Mouse (Mus musculus): Measurements from ENCODE around the gene Slc9a1. TPM values are rescaled to one million over a fixed set of nuclear protein-coding genes. Genes with fewer than 3 reads are reported as not detected.
A peak's percentile ranks its signal among the peaks of the same experiment; 100 is the strongest.

The Slc9a1 gene
- polyA plus RNA-seq, 1 experiment from 2014 or later: 7.9 TPM

DNA sequence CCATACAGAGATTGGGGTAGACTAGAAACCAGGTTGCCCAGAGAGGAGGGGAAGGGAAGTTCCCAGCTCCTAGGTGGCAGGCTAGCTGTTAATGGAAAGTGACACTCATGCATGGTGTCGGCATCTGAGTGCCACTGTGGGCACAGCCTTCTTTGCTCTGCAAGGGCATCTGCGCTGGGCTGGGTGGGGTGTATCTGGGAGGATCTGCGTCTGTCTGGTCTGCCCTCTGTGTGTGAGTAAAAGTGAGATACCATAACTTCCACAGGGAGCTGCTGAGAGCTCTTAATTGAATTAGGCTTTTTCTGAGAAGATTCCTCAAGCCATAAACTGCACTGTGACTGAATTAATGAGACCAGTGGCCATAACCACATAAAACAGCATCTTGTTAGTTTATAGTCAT, 10.4 kb downstream of the Slc9a1 start:
- Histone ChIP-seq H3K27ac (peak overlapping the region; percentile 53; the same call in 1 of the 2 replicates), H3K4me1 (peaks cover 64% of the 10 kb centered on the region), H3K27me3 (ENCODE audit: poor library complexity, severe bottlenecking) (no peaks in the 10 kb centered on the region)

DNA sequence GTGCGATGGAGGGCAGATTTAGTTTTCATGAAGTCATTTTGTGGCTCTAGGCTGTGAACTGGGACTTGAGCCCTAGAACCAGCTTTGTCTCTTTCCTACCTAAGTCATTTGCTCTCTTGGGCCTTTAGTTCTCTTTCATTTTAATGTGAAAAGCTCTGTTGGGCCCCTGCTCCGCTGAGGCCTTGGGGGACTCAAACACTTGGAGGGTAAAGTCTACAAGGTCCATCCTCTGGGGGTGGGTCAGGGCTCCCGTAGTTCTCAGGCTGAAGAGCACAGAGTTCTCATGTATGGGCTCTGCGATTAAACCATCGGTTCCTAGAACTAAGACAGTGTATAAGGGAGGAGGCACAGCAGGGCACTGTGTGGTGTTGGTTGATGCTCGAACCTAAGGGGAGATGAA, 11.0 kb downstream of the Slc9a1 start:
- Histone ChIP-seq H3K27ac (0 out of 2 replicates have a peak overlapping the region, but pooled peaks have one; percentile 8), H3K4me3 (no peak overlapping the region), H3K27me3 (ENCODE audit: poor library complexity, severe bottlenecking) (no peaks in the 10 kb centered on the region), H3K36me3 (replicated peaks) (peaks cover 21% of the 10 kb centered on the region), H3K4me1 (peaks cover 58% of the 10 kb centered on the region), H3K9me3 (no peaks in the 10 kb centered on the region)
- WGBS: 62% methylated on average over 6 of the region's 6 CpGs
- no peak for DNase-seq (ENCODE audit: extremely low spot score, low spot score)

More for the DNA sequence above, 10.4 kb downstream of the Slc9a1 start:
- Histone ChIP-seq H3K9me3 (no peaks in the 10 kb centered on the region), H3K36me3 (replicated peaks) (peaks cover 24% of the 10 kb centered on the region), H3K4me3 (no peak overlapping the region)
- DNase-seq (ENCODE audit: extremely low spot score, low spot score): no peak
- WGBS: 74% methylated on average over 3 of the region's 3 CpGs

DNA sequence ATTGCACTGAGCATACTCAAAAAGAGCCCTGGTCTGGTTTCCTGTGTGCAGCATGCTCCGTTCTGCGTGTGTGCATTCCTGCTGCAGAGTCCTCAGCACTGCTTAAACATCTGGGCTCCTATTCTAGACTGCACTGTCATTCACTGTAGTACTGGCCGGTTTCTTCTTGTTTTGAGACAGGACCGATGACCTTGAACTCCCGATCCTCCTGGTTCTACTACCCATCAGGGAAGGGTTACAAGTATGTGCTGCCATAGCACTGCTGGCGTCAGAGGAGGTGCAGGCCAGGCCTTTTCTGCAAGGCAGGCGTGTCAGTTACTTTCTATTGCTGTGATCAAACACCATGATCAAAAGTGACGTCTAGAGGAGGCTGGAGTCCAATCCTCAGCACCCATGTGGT, 11.6 kb downstream of the Slc9a1 start:
- no peaks in the 10 kb centered on the region for H3K9me3 ChIP-seq
- no peak overlapping the region for H3K4me3 ChIP-seq
- H3K27me3 ChIP-seq (ENCODE audit: poor library complexity, severe bottlenecking): no peaks in the 10 kb centered on the region
- H3K4me1 ChIP-seq: peaks cover 52% of the 10 kb centered on the region
- DNase-seq (ENCODE audit: extremely low spot score, low spot score): no peak
- 83% methylated on average over 8 of the region's 8 CpGs for WGBS
- H3K36me3 ChIP-seq (replicated peaks): peaks cover 23% of the 10 kb centered on the region
- no peak overlapping the region for H3K27ac ChIP-seq

DNA sequence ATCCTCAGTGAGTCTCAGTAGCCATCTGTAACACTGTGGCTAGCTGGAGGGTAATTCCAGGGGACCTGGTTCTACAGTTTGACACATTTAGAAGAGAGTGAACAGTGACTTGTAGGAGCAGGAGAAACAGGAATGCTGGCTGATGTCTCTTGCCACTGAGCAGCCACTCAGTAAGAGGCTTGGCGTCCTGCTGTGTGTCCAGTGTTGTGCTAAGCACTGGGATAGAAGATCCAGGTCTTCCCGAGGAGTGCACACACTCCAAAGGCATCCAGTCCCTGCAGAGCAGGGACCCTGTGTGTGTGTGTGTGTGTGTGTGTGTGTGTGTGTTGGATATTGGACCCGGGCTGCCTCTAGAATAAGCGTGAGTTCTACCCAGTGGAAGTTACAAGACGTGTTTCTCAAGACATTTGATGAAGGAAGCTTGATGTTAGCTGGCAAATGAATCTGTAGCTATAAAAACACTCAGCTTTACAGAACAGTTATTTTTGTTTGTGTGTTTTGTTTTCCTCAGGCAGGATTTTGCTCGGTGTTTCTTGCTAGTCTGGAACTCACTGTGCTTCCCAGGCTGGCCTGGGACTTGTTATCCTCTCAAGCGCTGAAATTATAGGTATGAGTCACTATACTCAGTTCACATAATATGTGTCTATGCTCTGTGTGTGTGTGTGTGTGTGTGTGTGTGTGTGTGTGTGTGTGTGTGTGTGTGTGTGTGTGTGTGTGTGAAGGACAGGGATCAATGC, 16.7 kb downstream of the Slc9a1 start:
- no peaks in the 10 kb centered on the region for H3K9me3 ChIP-seq
- H3K27me3 ChIP-seq (ENCODE audit: poor library complexity, severe bottlenecking): no peaks in the 10 kb centered on the region
- H3K4me1 ChIP-seq: peaks cover 17% of the 10 kb centered on the region
- peaks cover 22% of the 10 kb centered on the region for H3K36me3 ChIP-seq (replicated peaks)
- 79% methylated on average over 7 of the region's 7 CpGs for WGBS
- no peak overlapping the region for H3K4me3 ChIP-seq
- H3K27ac ChIP-seq: no peak overlapping the region
- no peak for DNase-seq (ENCODE audit: extremely low spot score, low spot score)

DNA sequence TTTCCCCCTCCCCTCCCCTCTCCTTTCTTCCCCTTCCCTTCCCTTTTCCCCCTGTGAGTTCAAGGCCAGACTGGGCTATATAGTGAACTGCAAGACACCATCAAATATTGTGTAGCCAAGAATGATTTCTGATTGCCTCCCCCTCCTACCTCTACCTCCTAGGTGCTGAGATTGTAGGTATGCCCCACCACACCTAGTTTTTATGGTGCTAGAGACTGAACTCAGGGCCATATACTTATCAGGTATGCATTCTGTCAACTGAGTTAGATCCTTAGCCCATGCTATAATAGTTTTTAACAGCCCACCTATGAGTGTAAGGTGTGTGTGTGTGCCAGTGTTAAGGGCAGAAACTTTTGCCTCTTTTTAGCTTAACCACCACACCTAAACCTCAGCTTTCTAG, 17.5 kb downstream of the Slc9a1 start:
- H3K4me1 ChIP-seq: peaks cover 22% of the 10 kb centered on the region
- H3K27ac ChIP-seq: no peak overlapping the region
- no peak overlapping the region for H3K4me3 ChIP-seq
- no peak for DNase-seq (ENCODE audit: extremely low spot score, low spot score)
- H3K36me3 ChIP-seq (replicated peaks): peaks cover 14% of the 10 kb centered on the region
- no peaks in the 10 kb centered on the region for H3K27me3 ChIP-seq (ENCODE audit: poor library complexity, severe bottlenecking)
- no peaks in the 10 kb centered on the region for H3K9me3 ChIP-seq

DNA sequence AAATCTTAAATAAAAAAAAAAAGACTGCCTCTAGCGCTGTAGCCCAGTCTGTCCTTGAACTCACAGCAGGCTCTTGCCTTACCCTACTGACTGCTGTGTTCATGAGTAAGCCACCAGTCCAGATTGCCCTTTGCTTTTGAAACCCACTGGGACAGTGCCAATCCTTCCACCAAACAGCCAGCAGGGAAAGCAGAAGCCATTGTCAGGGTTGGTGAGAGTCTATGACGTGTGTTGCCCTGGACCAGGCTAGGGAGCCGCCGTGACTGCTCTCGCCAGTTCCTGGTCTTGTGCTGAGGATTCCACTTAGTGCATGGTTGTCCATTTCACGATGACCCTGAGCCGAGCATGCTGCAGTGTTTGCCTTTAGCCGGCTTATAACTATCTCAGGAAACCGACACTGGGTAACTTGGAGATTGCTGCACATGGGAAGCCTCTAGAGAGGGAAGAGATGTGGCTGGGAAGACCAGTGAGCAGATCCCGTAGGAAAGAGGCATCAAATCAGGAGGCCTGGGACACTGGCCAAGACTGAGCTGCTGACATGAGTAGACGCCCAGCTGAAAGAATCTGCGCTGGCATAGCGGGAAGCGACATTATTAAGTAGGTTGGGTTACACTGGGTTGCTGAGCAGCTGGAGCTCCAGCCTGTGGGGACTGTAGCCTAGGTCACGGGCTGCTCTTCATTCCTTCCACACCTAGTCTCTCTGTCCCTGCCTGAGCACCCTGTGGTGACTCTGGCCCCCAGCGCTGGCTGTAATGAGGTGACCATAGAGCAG, 19.5 kb downstream of the Slc9a1 start:
- Histone ChIP-seq H3K4me1 (peaks cover 22% of the 10 kb centered on the region), H3K9me3 (no peaks in the 10 kb centered on the region), H3K4me3 (no peak overlapping the region), H3K27me3 (ENCODE audit: poor library complexity, severe bottlenecking) (no peaks in the 10 kb centered on the region), H3K36me3 (replicated peaks) (0 out of 2 replicates have a peak, but pooled peaks cover 8% of the 10 kb centered on the region), H3K27ac (no peak overlapping the region)
- no peak for DNase-seq (ENCODE audit: extremely low spot score, low spot score)
- 93% methylated on average over 16 of the region's 16 CpGs for WGBS

DNA sequence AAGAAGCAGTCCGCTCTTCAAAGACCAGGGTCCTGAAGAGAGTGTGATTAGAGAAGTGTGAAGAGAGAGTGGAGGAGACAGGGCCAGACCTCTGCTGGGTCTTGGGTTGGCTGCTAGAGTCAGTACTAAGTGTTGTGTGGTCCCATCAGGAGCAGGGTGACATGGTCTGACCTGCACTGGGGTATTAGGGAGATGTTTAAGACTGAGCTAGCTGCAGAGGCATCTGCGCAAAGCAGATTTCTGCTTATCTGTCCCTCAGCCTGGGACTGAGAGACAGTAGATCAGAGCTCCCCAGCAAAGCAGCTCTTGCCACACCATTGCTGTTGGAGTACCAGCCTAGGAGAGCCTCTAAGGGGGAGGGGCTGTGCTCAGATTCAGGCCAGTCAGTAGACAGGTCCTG, 20.5 kb downstream of the Slc9a1 start:
- 92% methylated on average over 2 of the region's 2 CpGs for WGBS
- H3K9me3 ChIP-seq: no peaks in the 10 kb centered on the region
- no peak overlapping the region for H3K27ac ChIP-seq
- H3K36me3 ChIP-seq (replicated peaks): 0 out of 2 replicates have a peak, but pooled peaks cover 3% of the 10 kb centered on the region
- DNase-seq (ENCODE audit: extremely low spot score, low spot score): no peak
- no peak overlapping the region for H3K4me3 ChIP-seq
- no peaks in the 10 kb centered on the region for H3K27me3 ChIP-seq (ENCODE audit: poor library complexity, severe bottlenecking)
- H3K4me1 ChIP-seq: peaks cover 27% of the 10 kb centered on the region

DNA sequence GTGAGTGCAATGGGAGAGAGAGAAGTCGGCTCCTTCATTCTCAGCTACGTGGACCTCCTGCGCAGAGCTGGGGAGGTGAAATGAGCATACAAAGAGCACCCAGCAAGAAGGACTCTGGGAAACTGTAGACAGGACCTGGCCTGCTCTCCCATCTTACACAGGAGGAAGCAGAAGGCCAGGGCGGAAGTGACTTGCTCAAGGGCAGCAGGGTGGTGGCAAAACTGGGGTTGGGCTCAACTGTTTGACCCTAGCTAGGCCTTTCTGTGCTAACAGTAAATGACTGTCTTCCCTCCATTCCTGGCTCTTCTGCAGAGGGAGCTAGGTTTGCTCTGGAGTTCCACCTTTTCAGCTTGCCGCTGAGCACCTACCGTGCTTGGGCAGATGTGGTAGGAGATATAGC, 21.1 kb downstream of the Slc9a1 start:
- no peak for DNase-seq (ENCODE audit: extremely low spot score, low spot score)
- H3K27me3 ChIP-seq (ENCODE audit: poor library complexity, severe bottlenecking): no peaks in the 10 kb centered on the region
- 90% methylated on average over 6 of the region's 6 CpGs for WGBS
- H3K4me1 ChIP-seq: peaks cover 33% of the 10 kb centered on the region
- H3K9me3 ChIP-seq: no peaks in the 10 kb centered on the region
- H3K4me3 ChIP-seq: no peak overlapping the region
- H3K36me3 ChIP-seq (replicated peaks): 0 out of 2 replicates have a peak, but pooled peaks cover 2% of the 10 kb centered on the region
- H3K27ac ChIP-seq: no peak overlapping the region

DNA sequence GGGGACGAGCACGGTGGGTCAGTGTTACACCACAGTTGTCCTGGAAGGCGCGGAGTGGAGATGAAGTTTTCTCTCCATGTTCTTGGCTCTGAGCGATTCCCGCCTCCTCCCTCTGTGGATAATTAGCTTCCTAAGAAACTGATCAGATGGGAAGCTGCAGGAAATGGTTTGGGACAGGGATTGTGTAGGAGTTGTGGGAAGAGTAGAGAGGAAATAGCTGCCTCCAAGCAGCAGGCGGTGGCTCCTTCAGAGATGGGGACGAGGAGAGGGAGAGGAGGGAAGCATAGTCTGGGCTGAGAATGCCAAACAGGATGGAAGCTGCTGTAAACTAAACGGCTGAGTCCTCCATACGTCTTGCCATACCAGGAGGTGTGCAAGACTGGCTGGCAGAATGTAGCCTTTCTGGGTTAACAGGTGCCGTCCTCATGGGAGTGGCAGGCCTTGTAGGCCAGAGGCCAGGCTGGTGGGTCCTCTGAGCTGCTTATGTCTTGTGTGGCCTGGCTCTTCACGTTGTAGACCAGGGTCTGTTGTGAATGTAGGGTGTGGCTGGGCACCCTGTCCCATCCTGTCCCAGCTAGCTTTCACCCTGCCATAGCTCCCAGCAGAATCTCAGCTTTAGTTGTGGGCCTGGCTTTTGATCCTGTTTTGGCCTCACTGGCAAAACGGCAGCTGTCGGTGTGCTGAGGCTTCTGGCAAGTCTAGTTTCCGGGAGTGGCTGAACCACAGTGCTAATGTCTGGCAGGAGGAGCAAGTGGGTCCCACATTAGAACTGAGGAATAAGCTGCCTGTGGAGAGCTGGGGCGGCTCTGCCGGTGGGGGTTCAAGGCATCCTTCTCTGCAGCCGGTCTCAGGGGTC, 21.9 kb downstream of the Slc9a1 start:
- H3K27ac ChIP-seq: 0 out of 2 replicates have a peak overlapping the region, but pooled peaks have one; percentile 1
- H3K36me3 ChIP-seq (replicated peaks): no peaks in the 10 kb centered on the region
- H3K4me1 ChIP-seq: peaks cover 41% of the 10 kb centered on the region
- no peaks in the 10 kb centered on the region for H3K27me3 ChIP-seq (ENCODE audit: poor library complexity, severe bottlenecking)
- WGBS: 85% methylated on average over 18 of the region's 18 CpGs
- H3K9me3 ChIP-seq: no peaks in the 10 kb centered on the region
- no peak for DNase-seq (ENCODE audit: extremely low spot score, low spot score)
- no peak overlapping the region for H3K4me3 ChIP-seq

DNA sequence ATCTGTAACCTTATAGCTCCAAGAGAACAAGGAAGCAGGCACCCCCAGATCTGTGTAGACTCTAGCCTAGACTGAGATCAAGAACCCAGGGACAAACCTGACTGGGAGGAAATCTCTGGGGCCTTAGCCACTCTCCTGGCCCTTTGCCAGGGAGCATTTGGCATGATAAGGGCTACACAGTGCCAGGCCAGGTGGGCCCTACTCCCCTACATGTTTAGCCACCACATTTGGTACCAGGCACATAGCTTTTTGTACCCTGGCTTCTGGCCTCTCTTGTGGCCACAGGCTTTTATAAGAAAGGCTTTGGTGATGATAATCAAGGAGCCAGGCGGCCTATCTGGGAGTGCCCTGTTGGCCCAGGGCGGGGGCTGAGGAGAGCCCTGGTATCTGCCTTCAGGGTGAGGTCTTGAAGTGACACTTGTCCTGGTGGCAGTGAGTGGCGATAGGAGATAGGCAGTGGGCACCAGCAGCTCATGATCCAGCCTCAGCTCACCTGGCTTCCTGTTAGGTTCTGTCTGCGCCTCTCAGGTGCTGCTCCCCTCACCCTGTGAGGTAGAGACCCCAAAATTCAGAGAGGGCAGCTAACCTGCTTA, 25.6 kb downstream of the Slc9a1 start:
- H3K4me1 ChIP-seq: peaks cover 72% of the 10 kb centered on the region
- 0 out of 2 replicates have a peak, but pooled peaks cover 2% of the 10 kb centered on the region for H3K36me3 ChIP-seq (replicated peaks)
- peak overlapping the region; percentile 72 for H3K27ac ChIP-seq
- no peaks in the 10 kb centered on the region for H3K9me3 ChIP-seq
- H3K4me3 ChIP-seq: no peak overlapping the region
- H3K27me3 ChIP-seq (ENCODE audit: poor library complexity, severe bottlenecking): no peaks in the 10 kb centered on the region
- WGBS: 83% methylated on average over 4 of the region's 4 CpGs
- DNase-seq (ENCODE audit: extremely low spot score, low spot score): no peak

DNA sequence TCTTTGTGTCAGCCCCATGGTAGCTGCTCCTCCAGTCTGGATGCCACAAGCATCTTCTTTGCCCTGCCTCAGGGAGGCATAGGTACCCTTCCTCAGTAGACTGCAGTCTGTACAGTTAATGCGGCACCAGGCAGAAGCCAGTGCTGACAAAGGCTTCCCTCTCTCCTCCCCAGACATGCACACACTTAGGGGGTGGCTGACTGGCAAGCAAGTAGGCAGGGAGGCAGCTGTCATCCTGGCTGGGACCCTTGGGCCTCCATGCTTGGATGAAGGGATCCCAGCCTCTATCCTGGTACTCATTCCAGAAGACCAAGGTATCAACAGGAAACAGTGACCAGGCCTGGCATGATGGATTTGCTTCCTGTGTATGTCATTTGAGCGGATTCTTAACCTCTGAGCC, 26.6 kb downstream of the Slc9a1 start:
- Histone ChIP-seq H3K4me1 (peaks cover 67% of the 10 kb centered on the region), H3K9me3 (no peaks in the 10 kb centered on the region), H3K27me3 (ENCODE audit: poor library complexity, severe bottlenecking) (no peaks in the 10 kb centered on the region), H3K27ac (peak overlapping the region; percentile 72), H3K36me3 (replicated peaks) (0 out of 2 replicates have a peak, but pooled peaks cover 2% of the 10 kb centered on the region), H3K4me3 (no peak overlapping the region)
- WGBS: 77% methylated on average over 2 of the region's 2 CpGs
- DNase-seq (ENCODE audit: extremely low spot score, low spot score): no peak

DNA sequence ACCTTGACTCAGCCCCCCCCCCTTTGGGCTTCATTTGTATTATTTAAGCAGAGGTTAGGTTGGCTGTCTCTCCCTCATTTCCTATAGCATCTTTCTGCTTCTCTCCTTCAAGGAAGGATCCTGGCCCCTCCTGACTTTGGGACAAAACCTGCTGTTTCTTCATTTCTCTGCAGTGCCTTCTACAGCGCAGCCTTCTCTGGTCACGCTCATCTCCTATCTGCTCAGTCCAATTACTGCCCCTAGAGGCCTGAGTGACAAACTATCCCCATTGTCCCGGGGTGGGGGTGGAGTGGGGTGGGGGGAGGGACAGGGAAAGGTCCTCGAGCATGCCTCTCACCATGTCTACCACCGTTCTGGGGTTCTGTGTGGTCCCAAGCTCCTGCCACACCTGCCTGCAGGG, 27.8 kb downstream of the Slc9a1 start:
- Histone ChIP-seq H3K27ac (peak overlapping the region; percentile 60), H3K27me3 (ENCODE audit: poor library complexity, severe bottlenecking) (no peaks in the 10 kb centered on the region), H3K4me1 (peaks cover 61% of the 10 kb centered on the region), H3K9me3 (no peaks in the 10 kb centered on the region), H3K36me3 (replicated peaks) (0 out of 2 replicates have a peak, but pooled peaks cover 2% of the 10 kb centered on the region), H3K4me3 (no peak overlapping the region)
- WGBS: 36% methylated on average over 5 of the region's 5 CpGs
- DNase-seq (ENCODE audit: extremely low spot score, low spot score): no peak
